Mouse (Mus musculus): ENCODE data around the gene Ube2i.

The Ube2i gene

DNA sequence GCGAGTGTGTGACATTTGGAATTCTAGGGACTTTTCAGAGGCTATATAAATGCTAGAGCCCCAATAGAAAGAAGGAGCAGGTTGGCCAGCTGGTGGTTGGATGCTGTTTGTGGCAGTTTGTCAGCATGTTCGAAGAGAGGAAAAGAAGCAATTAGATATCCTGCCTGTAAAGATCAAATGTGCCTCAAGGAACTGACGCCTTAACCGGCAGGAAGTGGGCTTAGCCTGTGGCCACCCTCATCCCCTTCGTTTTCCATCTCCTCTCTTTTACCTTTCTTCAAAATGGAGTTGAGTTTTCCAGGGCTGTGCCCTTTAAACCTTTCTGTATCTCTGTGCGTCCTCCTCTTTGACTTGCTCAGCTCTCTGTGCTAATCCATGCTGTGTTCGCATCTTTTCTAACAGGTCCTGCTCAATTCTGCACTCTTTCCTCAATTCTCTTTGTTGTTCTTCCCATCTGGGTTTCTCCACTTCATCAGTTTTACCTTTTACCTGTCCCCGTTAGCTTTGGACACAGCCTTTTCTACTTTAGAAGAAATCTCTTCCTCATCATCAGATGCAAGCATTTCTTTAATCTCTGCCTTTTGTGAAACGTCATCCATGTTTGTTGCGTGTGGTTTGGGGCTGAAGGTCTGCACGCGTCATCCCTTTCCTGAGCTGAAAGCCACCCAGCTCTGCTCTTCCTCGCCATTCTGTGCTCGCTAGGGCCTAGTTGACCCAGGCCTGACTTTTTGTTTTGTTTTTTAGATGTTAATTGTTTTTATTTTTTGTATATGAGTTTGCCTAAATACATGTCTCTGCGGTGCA, 54.7 kb downstream of the Ube2i start:
- DNase-seq (ENCODE audit: low spot score in 2 of 2): no peak

DNA sequence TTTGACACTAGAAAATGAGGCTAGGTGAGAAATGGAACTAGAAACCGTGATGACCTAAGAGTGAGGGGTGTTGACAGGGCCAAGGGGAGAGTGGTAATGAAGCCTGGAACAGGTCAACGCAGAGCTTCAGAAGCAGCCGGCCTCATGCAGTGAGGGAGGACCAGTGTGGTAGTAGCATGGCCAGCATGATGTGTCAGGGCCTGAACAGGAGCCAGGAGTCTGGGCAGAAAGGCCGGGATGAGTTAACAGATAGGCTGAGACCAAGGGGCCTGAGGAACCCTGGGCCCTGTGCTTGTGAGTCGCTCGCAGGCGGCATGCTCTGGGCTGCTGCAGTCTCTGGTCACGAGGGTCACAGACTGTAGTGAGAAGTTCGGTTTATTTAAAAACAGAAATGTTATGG, 55.5 kb downstream of the Ube2i start:
- no peak for DNase-seq (ENCODE audit: low spot score in 2 of 2)

DNA sequence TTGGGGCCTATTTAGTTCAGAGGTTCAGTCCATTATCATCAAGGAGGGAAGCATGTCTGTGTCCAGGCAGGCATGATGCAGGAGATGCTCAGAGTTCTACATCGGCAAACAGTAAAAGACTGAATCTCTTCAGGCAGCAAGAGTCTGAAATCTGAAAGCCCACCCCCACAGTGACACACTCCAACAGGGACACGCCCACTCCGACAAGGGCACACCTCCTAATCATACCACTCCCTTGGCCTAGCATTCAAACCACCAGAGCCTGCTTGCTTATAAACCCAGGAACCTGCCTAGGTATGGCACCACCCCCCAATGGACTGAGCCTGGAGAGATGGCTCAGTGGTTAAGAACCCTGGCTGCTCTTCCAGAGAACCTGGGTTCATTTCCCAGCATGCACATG, 59.0 kb downstream of the Ube2i start:
- no peak for DNase-seq (ENCODE audit: low spot score in 2 of 2)

All from spleen, postnatal 10 days (tissue).